Mouse (Mus musculus) heart, postnatal 0 days (tissue): ENCODE measurements at regions not wholly inside any gene's neighbourhood (a gene's known extent, or its start where the extent isn't known, plus 50 kb on each side); places are given as distances from the start of the nearest gene placed in this dataset.

ENCODE experiments used
- ATAC-seq: fragments of 200-750 bp; cut with Nextera tagmentation; 2 replicates; pipeline ENCODE4 v1.8.0; 2017; ENCODE audit warnings: low read depth, moderate number of reproducible peaks, moderate library complexity; ENCODE audit not compliant: insufficient read depth
- DNase-seq: peaks from one replicate; pipeline ENCODE4 v3.0.0-alpha.2; 2016; ENCODE audit warnings: low spot score
- H3K27ac ChIP-seq: fragments of 300-500 bp; sonication (generic); 2 replicates; pipeline ENCODE4 v1.5.1; 2014; ENCODE audit warnings: low read depth, mild to moderate bottlenecking
- H3K27me3 ChIP-seq: fragments of 300-500 bp; sonication (generic); 2 replicates; pipeline ENCODE4 v1.6.1; 2014; ENCODE audit warnings: low read length, mixed read lengths; ENCODE audit not compliant: control insufficient read depth, insufficient read depth
- H3K36me3 ChIP-seq: fragments of 300-500 bp; sonication (generic); replicated peaks from 2 replicates; pipeline ENCODE4 v1.6.1; 2014; ENCODE audit warnings: low read length, mixed read lengths; ENCODE audit not compliant: control insufficient read depth, insufficient read depth
- H3K4me1 ChIP-seq: fragments of 300-500 bp; sonication (generic); 2 replicates; pipeline ENCODE4 v1.6.1; 2014; ENCODE audit warnings: antibody characterized with exemption; ENCODE audit not compliant: control insufficient read depth, insufficient read depth
- H3K4me2 ChIP-seq: fragments of 300-500 bp; sonication (generic); 2 replicates; pipeline ENCODE4 v1.6.1; 2014; ENCODE audit warnings: low read depth, mild to moderate bottlenecking, low read length, moderate library complexity
- H3K4me3 ChIP-seq: fragments of 300-500 bp; sonication (generic); 2 replicates; pipeline ENCODE4 v1.5.1; 2014; ENCODE audit warnings: low read depth, low read length
- H3K9ac ChIP-seq: fragments of 300-500 bp; sonication (generic); replicated peaks from 2 replicates; pipeline ENCODE4 v1.6.1; 2014; ENCODE audit warnings: low read depth, low read length, mixed read lengths
- H3K9me3 ChIP-seq: fragments of 300-500 bp; sonication (generic); replicated peaks from 2 replicates; pipeline ENCODE4 v1.6.1; 2016; ENCODE audit warnings: low read length; ENCODE audit not compliant: control insufficient read depth
- CTCF ChIP-seq: IDR thresholded peaks from 2 replicates; pipeline ENCODE4 v1.5.1; 2016; ENCODE audit warnings: antibody characterized with exemption, control low read depth, low read depth
- EP300 ChIP-seq: IDR thresholded peaks from 2 replicates; pipeline ENCODE4 v1.6.1; 2016; ENCODE audit warnings: antibody characterized with exemption, low read depth
- WGBS: fragments of 180-500 bp; shearing (Covaris S2); extraction: QIAGEN DNeasy Blood & Tissue Kit; methylation state at CpG from one replicate; pipeline ENCODE4 v1.1.7; 2014; 5-methylcytosine and 5-hydroxymethylcytosine counted together

GRCm38 (mm10) chr1:90442250-90443240 is 160.2 kb upstream of the Cops8 start:
- no peaks in the 10 kb centered on the region for H3K4me1 ChIP-seq
- no peaks in the 10 kb centered on the region for H3K36me3 ChIP-seq
- no peak overlapping the region for H3K27ac ChIP-seq
- no peak overlapping the region for H3K9ac ChIP-seq
- no peak for ATAC-seq
- DNase-seq: no peak
- no peaks in the 10 kb centered on the region for H3K9me3 ChIP-seq
- H3K4me2 ChIP-seq: no peak overlapping the region
- TF ChIP-seq EP300: no peak
- no peak overlapping the region for H3K4me3 ChIP-seq
- H3K27me3 ChIP-seq: no peaks in the 10 kb centered on the region
- 61% methylated on average over 19 of the region's 19 CpGs for WGBS

GRCm38 (mm10) chr1:90449571-90450226 is 153.1 kb upstream of the Cops8 start:
- no peaks in the 10 kb centered on the region for H3K27me3 ChIP-seq
- H3K36me3 ChIP-seq: no peaks in the 10 kb centered on the region
- no peaks in the 10 kb centered on the region for H3K9me3 ChIP-seq
- H3K4me1 ChIP-seq: no peaks in the 10 kb centered on the region
- DNase-seq: no peak
- no peak overlapping the region for H3K4me2 ChIP-seq
- no peak for ATAC-seq
- no peak overlapping the region for H3K4me3 ChIP-seq
- no peak overlapping the region for H3K27ac ChIP-seq
- no peak overlapping the region for H3K9ac ChIP-seq
- no peak for TF ChIP-seq CTCF
- no peak for TF ChIP-seq EP300
- 58% methylated on average over 7 of the region's 7 CpGs for WGBS

- Histone ChIP-seq H3K4me1 (no peaks in the 10 kb centered on the region), H3K36me3 (no peaks in the 10 kb centered on the region), H3K27me3 (no peaks in the 10 kb centered on the region), H3K9ac (no peak overlapping the region), H3K4me2 (no peak overlapping the region), H3K27ac (no peak overlapping the region), H3K9me3 (no peaks in the 10 kb centered on the region), H3K4me3 (no peak overlapping the region)
- ATAC-seq: no peak
- TF ChIP-seq EP300 (no peak), CTCF (no peak)
- 85% methylated on average over 6 of the region's 6 CpGs for WGBS
- no peak for DNase-seq
Measured at GRCm38 (mm10) chr1:90451942-90452557, 150.7 kb upstream of the Cops8 start.

GRCm38 (mm10) chr1:90454263-90454662 is 148.5 kb upstream of the Cops8 start:
- Histone ChIP-seq H3K4me2 (no peak overlapping the region), H3K9me3 (no peaks in the 10 kb centered on the region), H3K9ac (no peak overlapping the region), H3K27me3 (0 out of 2 replicates have a peak, but pooled peaks cover 4% of the 10 kb centered on the region), H3K27ac (no peak overlapping the region), H3K4me3 (no peak overlapping the region), H3K4me1 (0 out of 2 replicates have a peak, but pooled peaks cover 4% of the 10 kb centered on the region), H3K36me3 (no peaks in the 10 kb centered on the region)
- no peak for TF ChIP-seq CTCF
- no peak for TF ChIP-seq EP300
- 51% methylated on average over 7 of the region's 7 CpGs for WGBS
- DNase-seq: no peak
- no peak for ATAC-seq

GRCm38 (mm10) chr1:90457396-90457795 is 145.4 kb upstream of the Cops8 start:
- WGBS: 15% methylated on average over 9 of the region's 9 CpGs
- no peak overlapping the region for H3K9ac ChIP-seq
- H3K36me3 ChIP-seq: no peaks in the 10 kb centered on the region
- DNase-seq (no peak), ATAC-seq (no peak)
- H3K27ac ChIP-seq: no peak overlapping the region
- 0 out of 2 replicates have a peak, but pooled peaks cover 4% of the 10 kb centered on the region for H3K4me1 ChIP-seq
- 0 out of 2 replicates have a peak, but pooled peaks cover 4% of the 10 kb centered on the region for H3K27me3 ChIP-seq
- no peak overlapping the region for H3K4me2 ChIP-seq
- no peaks in the 10 kb centered on the region for H3K9me3 ChIP-seq
- no peak overlapping the region for H3K4me3 ChIP-seq
- TF ChIP-seq CTCF: no peak
- no peak for TF ChIP-seq EP300
